Mouse (Mus musculus): ENCODE data around the gene Nme9. TPM values are rescaled to one million over a fixed set of nuclear protein-coding genes. Genes with fewer than 3 reads are reported as not detected.
A peak's percentile ranks its signal among the peaks of the same experiment; 100 is the strongest.

The Nme9 gene
- total and polyA plus RNA-seq, 2 experiments from 2014 or later = 1.00 to 1.4 TPM

DNA sequence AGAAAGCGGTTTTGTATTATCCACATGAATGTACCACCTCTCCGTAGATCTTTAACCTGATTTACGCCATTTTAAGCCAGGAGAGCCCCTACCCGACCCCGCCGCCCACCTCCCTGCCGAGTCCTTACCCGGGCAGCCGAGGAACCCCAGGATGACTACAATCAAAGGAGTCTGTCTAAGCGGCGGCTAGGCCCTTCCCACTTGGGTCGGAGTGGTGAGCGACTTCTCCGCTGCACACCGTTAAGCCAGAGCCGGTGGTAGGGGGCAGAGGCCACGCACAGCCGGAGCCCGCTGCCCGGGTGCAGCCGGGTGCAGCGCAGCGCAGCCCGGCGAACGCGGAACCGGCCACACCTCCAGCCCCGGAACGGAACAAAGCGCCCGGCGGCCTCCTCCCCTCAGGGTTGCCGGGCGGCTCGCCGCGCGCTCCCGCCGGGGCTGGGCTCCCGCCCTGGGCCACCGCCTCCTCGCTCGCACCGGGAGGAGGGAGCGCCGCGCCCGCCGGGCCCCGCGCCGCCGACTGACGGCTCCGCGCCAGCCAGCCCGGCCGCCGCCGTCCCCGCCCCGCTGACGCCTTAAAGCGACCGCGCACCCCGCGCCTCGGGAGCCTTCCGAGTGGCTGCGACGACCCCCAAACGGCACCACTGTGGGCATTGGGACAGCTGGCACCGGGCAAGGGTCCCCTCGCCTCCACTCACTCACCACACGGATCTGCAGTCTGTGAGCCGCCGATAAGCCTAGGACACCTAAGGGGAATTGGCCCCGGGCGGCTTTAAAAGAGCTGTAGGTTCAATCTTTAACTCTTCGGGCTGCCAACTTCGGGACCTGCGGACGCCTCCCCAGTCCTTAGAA lies 14.9 kb upstream of the Nme9 start:
- peak overlapping the region; percentile 86 for H3K4me2 ChIP-seq (ENCODE audit: low read depth)
- H3K9me3 ChIP-seq (ENCODE audit: low read length) = no peaks in the 10 kb centered on the region
- H3K4me1 ChIP-seq (ENCODE audit: insufficient read depth) = peaks cover 12% of the 10 kb centered on the region
- no peaks in the 10 kb centered on the region for H3K36me3 ChIP-seq (ENCODE audit: insufficient read depth)
- peak overlapping the region; percentile 79 for H3K4me3 ChIP-seq (ENCODE audit: low read depth, low read length)
- ATAC-seq = peak; percentile 84
- no peaks in the 10 kb centered on the region for H3K27me3 ChIP-seq (ENCODE audit: insufficient read depth, low read length)
- H3K9ac ChIP-seq = peak overlapping the region; percentile 95
- under 1% methylated on average over 78 of the region's 86 CpGs for WGBS
- H3K27ac ChIP-seq (ENCODE audit: low read depth, low read length) = peak overlapping the region; percentile 88
- DNase-seq = peak; percentile 81
- no peak for TF ChIP-seq CTCF (IDR thresholded peaks at IDR 0.05; ENCODE audit: low read depth)

DNA sequence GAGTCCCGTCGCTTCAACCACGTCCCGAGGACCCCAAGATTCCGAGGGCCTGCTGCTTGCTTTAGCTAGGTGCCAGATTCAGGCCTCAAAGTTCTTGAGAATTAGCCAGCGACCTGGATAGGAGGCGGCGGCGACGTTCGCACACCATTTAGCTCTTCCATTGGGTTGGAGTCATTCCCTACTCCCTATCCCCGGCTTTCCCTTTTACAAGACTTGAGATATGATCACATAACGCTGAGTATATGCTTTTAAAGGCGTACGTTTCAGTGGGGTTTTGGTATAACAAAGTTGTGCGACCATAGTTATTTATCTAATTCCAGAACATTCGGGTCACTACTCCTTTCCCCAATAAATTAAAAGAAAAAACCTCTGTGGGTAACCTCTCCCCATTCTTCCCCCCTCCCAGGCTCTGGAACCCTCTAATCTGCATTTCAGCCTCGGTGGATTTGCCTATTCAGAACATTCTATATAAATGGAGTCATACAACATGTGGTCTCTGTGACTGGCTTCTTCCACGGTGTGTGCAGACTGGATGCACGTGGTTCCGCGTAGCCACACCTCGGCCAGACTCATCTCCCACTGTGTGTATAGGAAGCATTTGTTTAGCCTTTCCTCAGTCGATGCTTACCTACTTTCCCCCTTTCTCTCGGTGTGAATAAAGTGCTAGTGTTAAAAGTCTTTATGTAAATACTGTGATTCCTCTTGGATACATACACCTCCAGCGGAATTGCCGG lies 14.1 kb upstream of the Nme9 start, which contains the start of gene Mras:
Mras (minus strand) TSS at position 351 of the 734 bp plus-strand sequence.
- peak within 1 kb of the TSS; percentile 95 for H3K9ac ChIP-seq
- ATAC-seq = peak; percentile 32; the same call in 1 of the 2 replicates
- 15% methylated on average over 27 of the region's 27 CpGs for WGBS
- H3K9me3 ChIP-seq (ENCODE audit: low read length) = no peaks in the 10 kb centered on the region
- H3K27ac ChIP-seq (ENCODE audit: low read depth, low read length) = peak within 1 kb of the TSS; percentile 88
- H3K4me3 ChIP-seq (ENCODE audit: low read depth, low read length) = peak within 1 kb of the TSS; percentile 79
- H3K4me1 ChIP-seq (ENCODE audit: insufficient read depth) = peaks cover 12% of the 10 kb centered on the region
- no peak for TF ChIP-seq CTCF (IDR thresholded peaks at IDR 0.05; ENCODE audit: low read depth)
- peak; percentile 43 for DNase-seq
- no peaks in the 10 kb centered on the region for H3K36me3 ChIP-seq (ENCODE audit: insufficient read depth)
- H3K27me3 ChIP-seq (ENCODE audit: insufficient read depth, low read length) = no peaks in the 10 kb centered on the region
- H3K4me2 ChIP-seq (ENCODE audit: low read depth) = peak within 1 kb of the TSS; percentile 86

DNA sequence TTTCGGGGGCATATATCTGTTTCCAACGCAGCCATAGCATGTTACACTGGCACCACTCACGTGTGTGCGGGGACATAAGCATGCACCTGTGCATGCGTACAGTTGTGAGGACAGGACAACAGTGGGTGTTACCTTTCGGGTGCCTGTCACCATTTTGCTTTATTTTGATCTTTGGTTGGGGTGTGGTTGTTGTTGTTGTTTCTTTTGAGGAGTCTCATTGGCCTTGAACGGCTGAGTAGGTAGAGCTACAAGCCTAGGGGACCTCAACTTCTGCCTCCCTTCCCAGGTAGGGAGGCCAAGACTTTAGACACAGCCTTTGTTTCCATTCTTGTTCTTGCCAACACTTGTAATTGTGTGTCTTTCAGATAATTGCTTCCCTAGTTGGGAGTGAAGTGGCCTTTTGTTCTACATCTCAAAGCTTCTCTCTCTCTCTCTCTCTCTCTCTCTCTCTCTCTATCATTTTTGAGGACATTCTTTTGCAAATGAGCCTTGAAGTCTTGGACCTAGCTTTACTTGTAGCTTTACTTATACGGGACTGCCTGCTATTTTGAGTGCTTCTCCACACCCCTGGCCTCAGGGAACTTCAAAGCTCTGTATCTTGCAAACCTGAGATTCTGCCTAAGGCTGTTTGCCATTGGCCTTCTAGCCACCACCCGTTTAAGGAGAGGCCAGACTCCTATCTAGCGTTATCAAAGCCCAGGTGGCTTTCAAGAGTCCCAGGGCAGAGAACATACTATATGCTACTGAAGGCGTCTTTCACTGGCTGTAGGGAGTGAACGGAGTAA lies 13.3 kb upstream of the Nme9 start:
- Histone ChIP-seq H3K4me1 (ENCODE audit: insufficient read depth) (peaks cover 12% of the 10 kb centered on the region), H3K9me3 (ENCODE audit: low read length) (no peaks in the 10 kb centered on the region), H3K27ac (ENCODE audit: low read depth, low read length) (no peak overlapping the region), H3K27me3 (ENCODE audit: insufficient read depth, low read length) (no peaks in the 10 kb centered on the region), H3K36me3 (ENCODE audit: insufficient read depth) (no peaks in the 10 kb centered on the region), H3K4me2 (ENCODE audit: low read depth) (peak overlapping the region; percentile 86; the same call in 1 of the 2 replicates), H3K9ac (no peak overlapping the region), H3K4me3 (ENCODE audit: low read depth, low read length) (no peak overlapping the region)
- 74% methylated on average over 12 of the region's 12 CpGs for WGBS
- TF ChIP-seq CTCF (IDR thresholded peaks at IDR 0.05; ENCODE audit: low read depth) = no peak
- ATAC-seq (no peak), DNase-seq (no peak)

DNA sequence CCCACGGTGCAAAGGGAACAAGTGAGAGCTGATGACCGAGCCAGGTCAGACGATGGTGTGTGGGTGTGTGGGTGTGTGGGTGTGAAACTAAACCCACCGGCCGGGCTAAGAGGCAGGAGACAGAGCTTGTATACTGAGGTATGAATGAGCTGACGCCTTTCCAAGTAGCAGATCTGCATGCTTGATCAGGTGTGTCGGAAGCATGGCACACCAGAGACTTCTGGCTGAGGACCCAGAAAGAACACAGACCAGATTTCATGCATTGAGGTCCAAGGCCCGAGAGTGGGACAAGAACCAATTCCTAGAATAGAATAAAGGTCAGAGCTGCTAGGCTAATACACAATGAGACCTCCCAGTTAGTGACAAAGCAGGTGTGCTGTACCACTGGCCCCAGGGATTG lies 12.2 kb upstream of the Nme9 start:
- TF ChIP-seq CTCF (IDR thresholded peaks at IDR 0.05; ENCODE audit: low read depth) = no peak
- H3K4me3 ChIP-seq (ENCODE audit: low read depth, low read length) = no peak overlapping the region
- no peak overlapping the region for H3K9ac ChIP-seq
- DNase-seq = no peak
- no peak for ATAC-seq
- H3K9me3 ChIP-seq (ENCODE audit: low read length) = no peaks in the 10 kb centered on the region
- H3K27me3 ChIP-seq (ENCODE audit: insufficient read depth, low read length) = no peaks in the 10 kb centered on the region
- WGBS = 74% methylated on average over 8 of the region's 8 CpGs
- H3K4me1 ChIP-seq (ENCODE audit: insufficient read depth) = peaks cover 8% of the 10 kb centered on the region
- H3K4me2 ChIP-seq (ENCODE audit: low read depth) = no peak overlapping the region
- no peaks in the 10 kb centered on the region for H3K36me3 ChIP-seq (ENCODE audit: insufficient read depth)
- no peak overlapping the region for H3K27ac ChIP-seq (ENCODE audit: low read depth, low read length)

DNA sequence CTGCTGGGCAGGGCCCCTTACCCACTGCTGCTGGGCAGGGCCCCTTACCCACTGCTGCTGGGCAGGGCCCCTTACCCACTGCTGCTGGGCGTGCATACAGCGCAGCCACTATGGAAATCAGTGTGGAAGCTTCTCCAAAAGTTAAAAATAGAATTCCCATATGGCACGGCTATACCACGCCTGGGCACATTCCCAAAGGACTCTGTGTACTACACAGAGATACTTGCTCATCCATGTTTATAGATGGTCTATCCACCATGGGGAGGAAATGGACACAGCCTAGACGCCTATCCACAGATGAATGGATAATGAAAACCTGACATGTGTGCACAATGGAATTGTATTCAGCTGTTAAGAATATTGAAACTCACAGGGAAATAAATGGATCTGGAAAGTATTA lies 10.3 kb upstream of the Nme9 start:
- Histone ChIP-seq H3K36me3 (ENCODE audit: insufficient read depth) (no peaks in the 10 kb centered on the region), H3K27me3 (ENCODE audit: insufficient read depth, low read length) (no peaks in the 10 kb centered on the region), H3K27ac (ENCODE audit: low read depth, low read length) (no peak overlapping the region), H3K4me3 (ENCODE audit: low read depth, low read length) (no peak overlapping the region), H3K4me2 (ENCODE audit: low read depth) (no peak overlapping the region), H3K9ac (no peak overlapping the region), H3K9me3 (ENCODE audit: low read length) (no peaks in the 10 kb centered on the region), H3K4me1 (ENCODE audit: insufficient read depth) (no peaks in the 10 kb centered on the region; the same call in 1 of the 2 replicates)
- DNase-seq = peak; percentile 67
- TF ChIP-seq CTCF (IDR thresholded peaks at IDR 0.05; ENCODE audit: low read depth) = no peak
- 61% methylated on average over 5 of the region's 5 CpGs for WGBS
- no peak for ATAC-seq

DNA sequence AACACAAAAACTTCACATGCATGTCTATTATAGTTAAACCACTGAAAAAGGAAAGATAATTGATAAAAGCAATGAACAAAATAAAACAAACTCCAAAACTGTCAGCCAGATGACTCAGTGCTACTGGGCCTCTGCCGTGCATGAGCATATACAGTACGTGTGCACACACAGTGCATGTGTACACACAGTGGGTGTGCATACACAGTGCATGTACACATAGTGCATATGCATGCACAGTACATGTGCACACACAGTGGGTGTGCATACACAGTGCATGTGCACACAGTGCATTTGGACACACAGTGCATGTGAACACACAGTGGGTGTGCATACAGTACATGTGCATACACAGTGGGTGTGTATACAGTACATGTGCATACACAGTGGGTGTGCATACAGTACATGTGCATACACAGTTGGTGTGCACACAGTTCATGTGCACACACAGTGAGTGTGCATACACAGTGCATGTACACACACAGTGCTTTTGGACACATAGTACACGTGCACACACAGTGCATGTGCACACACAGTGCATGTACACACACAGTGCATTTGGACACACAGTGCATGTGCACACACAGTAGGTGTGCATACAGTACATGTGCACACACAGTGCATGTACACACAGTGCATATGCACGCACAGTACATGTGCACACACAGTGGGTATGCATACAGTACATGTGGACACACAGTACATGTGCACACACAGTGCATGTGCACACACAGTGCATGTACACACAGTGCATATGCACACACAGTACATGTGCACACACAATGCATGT lies 9.4 kb upstream of the Nme9 start:
- Histone ChIP-seq H3K9me3 (ENCODE audit: low read length) (no peaks in the 10 kb centered on the region), H3K9ac (no peak overlapping the region), H3K27me3 (ENCODE audit: insufficient read depth, low read length) (no peaks in the 10 kb centered on the region), H3K36me3 (ENCODE audit: insufficient read depth) (no peaks in the 10 kb centered on the region), H3K4me1 (ENCODE audit: insufficient read depth) (no peaks in the 10 kb centered on the region; the same call in 1 of the 2 replicates), H3K4me3 (ENCODE audit: low read depth, low read length) (no peak overlapping the region), H3K27ac (ENCODE audit: low read depth, low read length) (no peak overlapping the region), H3K4me2 (ENCODE audit: low read depth) (no peak overlapping the region)
- WGBS = 90% methylated on average over 4 of the region's 4 CpGs
- no peak; the same call in 1 of the 2 replicates for ATAC-seq
- no peak for DNase-seq
- no peak for TF ChIP-seq CTCF (IDR thresholded peaks at IDR 0.05; ENCODE audit: low read depth)

Measured in forebrain, postnatal 0 days (tissue).